Mouse (Mus musculus): ENCODE measurements around the gene Churc1.

The Churc1 gene

DNA sequence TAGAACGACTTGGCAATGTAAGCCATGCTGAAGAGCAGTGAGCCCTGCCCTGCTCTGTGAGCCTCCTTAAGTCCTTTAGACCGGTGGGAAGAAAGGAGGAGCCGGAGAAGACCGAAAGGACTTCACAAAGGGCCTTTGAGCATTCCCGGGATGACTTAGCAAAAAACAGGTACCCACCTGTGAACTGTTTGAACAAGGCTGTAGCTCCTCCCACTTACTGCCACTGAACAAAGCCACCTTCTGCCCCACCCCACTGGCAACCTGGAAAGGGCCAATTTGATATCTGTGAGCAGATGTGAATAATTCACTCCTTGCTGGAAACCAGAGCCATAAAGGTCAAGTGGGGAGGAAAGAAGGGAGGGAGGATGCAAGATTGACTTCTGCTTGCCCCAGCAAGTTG, 30.0 kb downstream of the Churc1 start, which contains the start of gene Gpx2:
TSS of gene Gpx2 (minus strand) at position 205 of the 400 bp plus-strand sequence.
- DNase-seq, result no peak

DNA sequence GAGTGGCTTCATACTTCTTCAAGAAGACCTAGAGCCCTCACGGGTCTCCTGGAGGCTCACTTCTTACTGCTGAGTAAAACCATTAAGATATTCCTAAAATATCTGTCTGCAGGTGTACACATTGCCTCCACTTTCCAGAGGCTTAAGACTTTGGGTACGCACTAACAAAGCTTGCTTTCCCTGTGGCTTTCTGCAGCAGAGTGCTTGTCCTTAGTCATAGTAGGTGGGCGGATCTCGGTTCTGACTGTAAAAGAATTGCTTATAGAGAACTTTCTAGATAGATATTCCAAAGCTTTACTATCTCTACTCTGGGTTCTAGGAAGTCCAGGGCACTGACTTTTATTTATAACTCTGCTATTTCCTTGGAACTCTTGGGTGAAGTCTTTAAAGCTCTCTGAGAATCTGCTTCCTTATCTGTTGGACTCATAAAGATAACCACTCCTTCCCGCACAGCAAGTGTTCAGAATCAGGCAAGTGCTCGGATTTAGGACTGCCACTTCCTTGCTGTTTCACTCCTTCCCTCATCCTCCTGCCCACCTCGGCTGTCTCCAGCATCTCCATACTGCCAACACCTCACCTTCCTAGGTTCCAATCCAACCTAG, 31.7 kb downstream of the Churc1 start:
- no peak for DNase-seq

DNA sequence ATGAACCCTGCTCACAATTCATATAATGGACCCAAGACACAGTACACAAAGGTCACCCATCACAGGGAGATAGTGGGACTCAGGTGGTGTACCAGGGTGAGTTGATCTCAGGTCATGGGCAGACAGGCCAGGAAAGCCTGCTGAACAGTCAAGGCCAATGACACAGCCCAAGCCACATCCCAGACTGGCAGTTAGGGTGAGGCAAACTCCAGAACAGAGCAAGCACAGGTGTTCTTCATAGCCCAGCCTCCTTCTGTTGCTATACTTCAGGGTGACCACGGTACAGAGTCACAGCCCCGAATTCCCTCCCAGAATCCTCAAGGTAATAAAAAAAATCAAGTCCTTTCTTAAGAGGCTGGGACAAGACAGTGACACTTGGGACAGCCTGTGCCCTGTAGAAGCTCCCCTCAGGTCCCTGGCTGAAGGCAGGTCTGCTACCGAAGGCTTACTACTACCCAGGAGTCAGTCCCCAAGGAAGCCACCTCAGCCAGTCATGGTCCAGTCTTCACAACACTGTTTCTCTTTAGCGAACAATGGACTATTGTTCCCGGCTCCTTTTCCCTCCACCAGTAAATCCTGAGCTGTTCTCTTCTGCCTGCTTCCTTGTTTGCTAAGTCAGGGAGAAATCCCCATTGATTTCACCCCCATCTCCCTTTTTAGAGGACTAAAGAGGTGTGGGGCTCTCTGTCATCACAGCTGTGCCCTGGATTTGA, 32.8 kb downstream of the Churc1 start:
- DNase-seq, result no peak

DNA sequence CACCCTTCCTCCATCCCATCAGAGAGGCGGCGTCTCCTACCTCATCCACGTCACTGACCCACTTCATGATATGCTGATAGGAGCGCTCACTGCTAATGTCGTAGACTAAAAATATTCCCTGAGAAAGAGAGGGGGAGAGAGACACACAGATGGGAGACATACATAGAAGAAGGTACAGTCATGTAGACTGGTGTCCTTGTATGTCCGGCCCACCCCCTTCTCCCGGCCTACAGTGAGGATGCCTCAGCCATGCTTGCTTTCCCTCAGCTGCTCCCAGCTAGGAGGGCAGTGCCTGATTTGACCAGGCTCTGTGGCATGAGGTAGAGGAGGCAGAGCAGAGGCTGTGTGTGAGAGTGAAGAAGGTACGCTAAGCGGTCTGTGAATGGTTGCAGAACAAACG, 37.7 kb downstream of the Churc1 start:
- no peak for DNase-seq

DNA sequence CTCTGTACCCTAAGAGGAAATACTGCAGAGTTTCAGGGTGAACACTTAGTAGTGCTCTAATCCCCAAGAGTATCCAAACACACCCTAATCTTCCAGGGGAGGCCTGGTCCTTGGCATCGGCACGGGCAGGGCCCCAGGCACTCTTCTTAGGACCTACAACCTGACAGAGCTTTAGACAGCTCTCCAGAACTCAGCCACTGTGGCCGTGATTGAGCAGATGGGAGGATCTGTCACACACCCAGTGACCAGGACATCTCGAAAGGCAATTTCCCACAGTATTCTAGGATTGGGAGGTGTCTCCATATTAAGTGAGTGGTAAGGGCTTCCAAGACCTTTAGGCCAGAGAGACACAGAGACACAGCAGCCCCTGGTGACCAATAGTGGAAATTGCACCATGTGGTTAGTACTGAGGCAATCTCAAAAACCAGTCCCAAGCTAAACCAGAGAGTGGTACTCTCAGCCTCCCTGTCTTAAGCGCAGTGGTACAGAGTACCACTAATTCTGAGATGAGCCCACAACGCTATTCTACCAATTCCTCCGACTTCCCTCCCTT, 38.4 kb downstream of the Churc1 start:
- DNase-seq, result peak; percentile 76 to 80

DNA sequence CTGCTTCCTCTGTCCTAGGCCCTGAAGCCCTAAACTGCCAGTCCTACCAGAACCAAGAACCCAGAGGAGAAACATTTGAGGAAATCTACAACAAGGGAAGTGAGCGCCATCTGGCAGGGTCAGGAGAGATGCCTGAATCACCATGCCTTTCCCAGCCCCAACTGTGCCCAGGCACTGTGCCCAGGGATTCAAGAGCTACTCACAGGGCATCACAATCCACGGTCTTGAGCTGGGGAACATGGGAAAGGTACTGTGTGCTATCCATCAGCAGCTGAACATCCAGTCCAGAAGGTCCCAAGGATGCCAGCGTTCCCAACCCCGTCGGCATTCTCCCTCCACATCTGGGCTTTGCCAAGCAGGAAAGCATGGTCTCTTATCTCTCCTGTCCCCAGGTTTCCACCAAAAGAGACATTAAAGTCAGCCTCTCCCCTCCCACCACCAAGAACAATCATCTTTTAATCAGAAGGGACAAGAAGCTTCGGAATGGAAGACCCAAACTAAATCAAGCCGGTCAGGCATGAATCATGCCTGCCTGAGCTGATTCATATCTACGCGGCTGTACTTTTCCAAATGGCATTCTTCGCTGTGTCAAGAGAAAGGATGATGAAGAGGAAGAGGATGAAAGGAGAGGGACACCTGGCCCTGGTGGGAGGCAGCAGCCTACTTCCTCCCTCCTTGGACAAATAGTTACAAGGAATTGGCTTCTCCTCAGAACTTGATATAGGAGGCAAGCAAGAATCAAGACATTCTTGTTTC, 39.9 kb downstream of the Churc1 start:
- peak; percentile 99 for DNase-seq

DNA sequence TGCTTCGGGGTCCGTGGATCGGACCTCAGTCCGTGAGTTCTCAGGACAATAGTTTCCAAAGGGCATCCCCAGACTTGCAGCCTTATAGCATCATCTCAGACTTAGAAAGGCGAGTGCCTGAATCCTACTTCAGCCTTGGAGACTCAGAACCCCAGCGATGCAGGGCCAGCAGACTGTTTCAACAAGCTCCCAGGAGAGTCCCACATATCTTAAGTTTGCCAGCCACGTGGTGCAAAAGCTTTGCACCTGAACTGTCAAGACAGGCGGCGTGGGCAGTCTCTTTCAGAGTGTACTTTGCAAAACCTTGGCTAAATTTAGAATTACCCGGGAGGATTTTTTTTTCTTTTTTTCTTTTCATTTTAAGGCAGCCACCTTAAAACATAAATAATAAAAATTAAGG, 42.5 kb downstream of the Churc1 start:
- DNase-seq, result no peak

DNA sequence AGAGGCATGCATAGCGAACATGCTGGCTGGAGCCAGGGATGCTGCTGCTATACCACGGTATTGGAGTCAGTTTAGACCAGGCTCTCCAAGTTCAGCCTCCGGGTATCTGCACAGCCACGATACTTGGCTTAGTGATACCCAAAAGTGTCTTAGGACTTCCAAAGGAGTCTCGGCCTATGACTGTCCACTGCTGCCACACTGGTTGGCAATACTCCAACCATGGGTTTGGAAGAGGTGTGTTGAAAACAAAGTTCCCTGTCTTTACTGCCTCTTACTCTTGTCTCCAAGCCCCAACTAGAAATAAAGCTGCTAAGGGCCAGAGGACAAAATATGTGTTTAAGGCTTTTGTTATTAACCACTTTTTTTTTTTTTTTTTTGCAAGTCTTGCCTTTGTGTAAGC, 45.2 kb downstream of the Churc1 start:
- peak in 1 of 2 experiments; percentile 36 for DNase-seq

DNA sequence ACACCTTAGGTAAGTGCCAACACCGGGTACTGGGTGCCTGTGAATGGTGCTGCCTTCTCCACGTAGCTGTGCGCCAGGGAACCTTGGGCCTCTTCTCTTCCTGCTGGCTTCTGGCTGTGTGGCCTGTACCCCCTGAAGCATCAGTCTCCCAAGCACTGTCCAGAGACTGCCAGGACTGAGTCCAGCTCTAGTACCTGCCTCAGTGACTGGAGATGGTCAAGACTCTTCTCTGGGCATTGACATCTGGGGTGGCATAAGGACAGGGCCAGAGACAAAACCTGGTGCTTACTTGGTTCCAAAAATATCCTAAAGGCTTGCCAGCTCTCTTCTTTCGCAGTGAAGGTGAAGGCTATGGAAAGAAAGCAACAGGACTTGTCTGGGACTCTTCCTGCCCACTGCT, 45.7 kb downstream of the Churc1 start:
- peak; percentile 57 to 67 for DNase-seq

DNA sequence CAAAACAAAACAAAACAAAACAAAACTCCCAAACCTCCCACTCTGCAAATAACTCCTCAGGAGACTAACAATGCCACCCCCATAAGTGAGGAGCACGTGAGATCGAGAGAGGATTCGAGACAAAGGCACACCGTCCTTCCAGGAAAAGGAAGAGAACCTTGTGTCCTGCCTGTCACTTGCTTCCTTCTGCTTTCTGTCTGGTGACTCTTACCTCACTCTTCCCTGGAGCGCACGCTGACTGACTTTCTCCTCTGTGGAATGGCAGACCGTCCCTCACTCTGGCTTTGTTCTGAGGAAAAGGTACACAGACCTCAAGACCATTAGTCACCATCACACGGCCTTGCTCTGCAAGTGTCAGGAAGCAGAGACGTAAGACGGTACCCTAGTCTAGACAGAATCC, 48.2 kb downstream of the Churc1 start:
- DNase-seq, result peak in 1 of 2 experiments; percentile 14

DNA sequence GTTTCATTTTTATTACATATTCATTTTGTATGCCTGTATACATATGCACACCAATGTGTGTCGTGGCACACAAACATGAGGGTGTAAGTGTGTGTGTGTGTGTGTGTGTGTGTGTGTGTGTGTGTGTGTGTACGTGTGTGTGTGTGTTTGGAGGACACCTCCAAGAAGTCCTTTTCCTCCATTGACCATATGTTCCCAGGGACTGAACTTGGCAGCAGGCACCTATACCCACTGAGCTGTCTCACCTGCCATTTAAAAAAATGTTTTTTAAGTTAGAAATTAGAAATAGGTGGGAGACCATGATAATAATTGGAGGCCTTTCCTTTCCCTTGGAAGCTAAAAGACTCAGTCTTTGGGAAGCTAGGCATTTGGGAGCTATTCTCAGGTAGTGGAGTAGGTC, 48.8 kb downstream of the Churc1 start:
- peak; percentile 44 to 46 for DNase-seq

DNA sequence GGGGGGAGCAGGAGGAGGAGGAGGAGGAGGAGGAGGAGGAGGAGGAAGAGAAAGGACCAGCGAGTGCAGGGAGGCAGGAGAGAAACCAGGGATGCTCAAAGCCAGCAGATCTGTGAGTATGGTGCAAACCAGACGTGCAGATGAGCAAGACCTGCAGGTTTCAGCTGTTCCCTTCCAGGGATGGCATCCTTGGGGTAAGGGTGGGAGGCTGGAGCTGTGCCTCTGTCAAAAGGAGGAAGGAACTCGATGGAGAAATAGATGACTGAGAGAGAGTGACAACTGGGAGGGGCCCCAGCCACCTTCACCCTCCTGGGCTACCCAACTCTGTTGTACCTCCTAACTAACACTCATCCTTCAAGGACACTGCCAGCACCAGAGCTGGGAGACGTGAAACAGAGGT, 51.4 kb downstream of the Churc1 start:
- no peak for DNase-seq

DNA sequence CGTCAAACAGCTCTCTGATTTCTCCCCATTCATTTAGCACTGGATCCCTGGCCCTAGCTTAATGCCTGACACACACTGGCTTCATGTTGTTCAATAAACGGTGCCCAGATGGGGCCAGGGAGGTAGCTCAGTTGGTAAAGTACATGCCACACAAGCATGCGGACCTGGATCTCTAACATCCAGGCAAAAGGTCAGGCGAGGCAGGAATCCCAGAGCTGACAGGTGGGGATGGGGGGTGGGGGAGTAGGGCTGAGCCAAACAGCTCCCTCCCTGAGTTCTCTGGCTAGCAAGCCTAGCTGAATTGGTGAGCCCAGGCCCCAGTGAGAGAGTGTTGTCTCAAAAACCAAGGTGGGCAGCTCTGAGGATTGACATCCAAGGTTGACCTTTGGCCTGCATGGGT, 51.8 kb downstream of the Churc1 start:
- DNase-seq, result peak; percentile 49 to 51

DNA sequence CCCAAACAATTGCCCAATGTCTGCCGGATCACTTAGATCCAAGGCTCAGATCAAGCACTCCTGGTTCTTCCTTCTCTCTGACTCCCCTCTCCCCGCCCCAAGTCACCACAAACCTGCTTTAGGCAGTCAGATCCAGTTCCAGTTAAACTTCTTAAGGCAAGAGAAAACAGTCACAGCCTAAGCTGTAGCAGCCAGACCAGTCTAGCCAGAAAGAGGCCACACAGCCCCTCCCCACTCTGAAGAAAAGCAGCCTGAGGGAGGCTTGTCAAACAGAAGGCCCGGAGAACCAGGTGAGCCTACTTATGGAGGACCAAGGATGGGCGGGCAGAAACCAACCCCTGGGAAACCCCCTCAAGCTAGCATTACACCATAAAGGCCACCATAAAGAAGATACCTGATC, 52.8 kb downstream of the Churc1 start:
- no peak for DNase-seq

DNA sequence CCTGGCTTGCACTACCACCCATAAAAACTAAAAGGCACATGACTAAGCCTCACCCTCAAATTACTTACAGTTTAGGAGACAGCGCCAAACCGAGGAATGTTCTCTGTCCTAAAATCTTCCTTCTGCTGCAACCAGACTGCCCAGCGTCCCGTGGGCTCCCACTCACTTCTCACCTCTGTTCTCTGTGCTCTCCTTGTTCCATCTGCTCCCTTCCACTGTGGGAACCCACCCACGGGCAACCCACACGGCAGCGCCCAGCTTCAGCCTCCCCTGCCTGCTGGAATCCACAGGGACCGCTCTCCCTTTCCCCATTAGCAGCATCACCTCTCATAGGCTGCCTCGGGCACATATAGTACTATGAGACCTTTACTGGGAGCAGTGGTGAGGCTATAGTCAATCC, 53.6 kb downstream of the Churc1 start:
- DNase-seq, result no peak

DNA sequence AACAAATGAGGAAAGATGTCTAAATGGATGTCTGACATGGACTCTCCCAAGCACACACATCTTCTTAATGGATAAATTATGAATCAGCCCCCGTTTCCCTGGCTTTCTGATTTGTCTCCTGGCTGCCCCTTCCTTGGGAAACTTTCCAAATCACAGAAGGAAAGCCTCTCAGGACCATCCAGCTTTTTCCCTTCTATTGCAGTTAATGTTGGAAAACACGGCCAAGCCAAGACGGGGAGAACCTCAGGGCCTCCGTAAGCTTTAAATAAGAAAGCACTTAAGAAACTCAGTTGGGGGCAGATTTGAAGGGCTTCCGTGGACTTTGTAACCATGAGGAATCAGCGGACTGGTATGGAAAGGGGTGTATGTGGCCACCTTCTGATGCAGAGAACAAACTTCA, 54.5 kb downstream of the Churc1 start:
- no peak for DNase-seq

DNA sequence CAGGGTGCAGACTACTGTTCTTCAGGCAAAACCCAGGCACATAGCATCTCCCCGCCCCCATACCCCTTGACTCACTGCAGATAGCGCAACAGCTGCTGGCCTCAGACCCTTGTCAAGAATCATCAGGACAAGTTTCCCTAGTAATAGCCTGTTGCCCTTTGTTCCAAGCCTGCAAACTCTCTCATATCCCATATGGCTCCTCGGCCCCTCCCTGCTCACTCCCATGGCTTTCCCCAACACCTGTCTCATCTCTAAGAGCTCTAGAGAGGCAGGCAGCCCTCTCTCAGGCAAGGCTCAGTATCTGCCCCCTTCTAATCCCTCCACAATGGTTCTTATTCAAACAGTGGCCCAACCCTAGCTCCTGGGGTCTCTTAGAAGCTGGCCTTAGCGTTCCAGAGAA, 55.3 kb downstream of the Churc1 start:
- peak in 1 of 2 experiments; percentile 51 for DNase-seq

DNA sequence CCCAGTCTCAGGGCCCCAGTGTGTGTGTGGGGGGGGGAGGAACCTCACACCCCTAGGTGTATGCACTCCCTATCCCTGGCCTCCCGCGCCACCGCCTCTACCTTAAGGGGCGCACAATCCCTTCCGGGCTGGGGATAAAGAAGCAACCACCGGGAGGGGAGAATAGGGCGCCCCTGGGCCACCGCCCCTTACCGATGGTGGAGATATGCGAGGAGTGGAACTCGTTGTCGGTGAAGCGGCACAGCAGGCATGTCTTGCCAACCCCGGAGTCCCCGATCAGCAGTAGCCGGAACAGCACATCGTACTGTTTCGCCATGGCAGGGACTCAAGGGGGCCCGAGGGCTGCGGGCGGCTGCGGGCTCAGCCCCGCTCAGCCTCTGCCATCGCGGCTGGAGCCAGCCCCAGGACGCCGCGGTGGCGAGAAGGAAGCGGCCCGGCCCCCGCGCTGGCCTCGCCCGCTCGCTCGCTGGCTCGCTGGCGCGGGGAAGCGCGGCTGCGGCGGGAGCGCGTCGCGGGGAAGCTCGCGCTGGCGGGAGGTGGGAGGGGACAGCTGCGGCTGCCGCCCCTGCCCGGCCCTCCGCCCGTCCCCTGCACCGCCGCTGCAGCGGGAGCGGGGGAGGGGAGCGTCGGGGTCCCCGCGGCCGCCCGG, 56.8 kb downstream of the Churc1 start:
- peak; percentile 59 to 63 for DNase-seq

DNA sequence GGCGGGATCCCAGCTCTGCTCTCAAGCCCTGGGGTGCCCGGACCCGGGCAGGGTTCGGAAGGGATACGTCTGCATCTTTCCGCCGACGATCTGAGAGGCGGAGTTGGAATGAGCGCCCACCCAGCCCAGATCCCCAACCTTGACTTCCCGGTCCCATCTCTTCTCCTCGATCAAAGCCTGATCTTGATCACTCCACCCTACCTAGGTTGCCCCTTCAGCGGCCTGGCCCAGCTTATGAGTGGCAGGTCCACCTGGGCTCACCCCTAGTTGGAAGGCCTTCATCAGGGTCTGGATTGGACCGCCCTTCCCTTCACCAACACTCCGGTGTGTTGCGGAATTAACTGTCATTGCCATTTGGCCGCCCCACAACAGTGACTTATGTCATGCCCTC, 57.3 kb downstream of the Churc1 start, which contains the start of gene Rab15:
TSS of gene Rab15 (minus strand) at position 258 of the 391 bp plus-strand sequence.
- DNase-seq, result peak; percentile 55 to 58

DNA sequence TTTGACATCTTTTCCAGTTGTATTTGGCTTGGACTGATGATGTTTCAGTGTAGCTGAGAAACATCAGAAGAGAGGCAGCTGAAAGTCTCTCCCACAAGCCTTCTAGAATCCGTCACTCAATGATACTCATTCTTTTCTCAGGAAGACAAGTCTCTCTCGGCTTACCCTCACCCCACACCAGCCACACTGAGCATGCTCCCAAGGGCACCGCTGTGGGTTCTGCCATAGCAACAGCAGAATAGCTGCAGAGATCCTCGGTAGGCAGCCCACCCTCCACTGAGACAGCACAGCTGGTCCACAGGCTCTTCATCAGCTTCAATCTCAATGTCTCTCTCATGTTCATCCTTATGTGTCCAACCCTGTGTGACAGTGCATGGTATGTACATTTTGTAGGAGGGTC, 59.9 kb downstream of the Churc1 start:
- DNase-seq, result no peak

DNA sequence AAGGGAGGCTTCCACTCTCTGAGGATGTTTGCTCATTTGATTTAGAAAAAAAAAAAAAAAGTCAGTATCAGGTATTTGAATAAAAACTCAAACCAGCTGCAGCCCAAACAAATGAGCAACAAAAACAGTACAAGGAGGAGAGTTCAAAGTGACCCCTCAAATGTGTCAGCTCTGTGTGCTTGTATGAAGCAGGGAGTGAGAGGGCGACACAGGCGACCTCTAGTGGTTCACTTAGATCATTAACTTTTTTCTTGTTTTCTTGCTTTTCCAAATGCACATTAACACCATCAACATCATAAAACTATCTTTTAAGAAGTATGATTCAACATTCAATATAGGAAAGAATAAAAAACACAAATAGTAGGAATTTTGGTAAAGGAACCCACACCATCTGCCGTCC, 67.4 kb downstream of the Churc1 start:
- DNase-seq, result peak; percentile 34 to 50
